Mouse (Mus musculus) stomach, embryonic 15.5 days (tissue): ENCODE results near the gene Ttll6. TPM values are rescaled to one million over a fixed set of nuclear protein-coding genes. Genes with fewer than 3 reads are reported as not detected.

Experiments used
- ATAC-seq: fragments of 200-750 bp; cut with Nextera tagmentation; 2 replicates; pipeline ENCODE4 v1.8.0; 2017; ENCODE audit warnings: low read depth, moderate number of reproducible peaks, moderate TSS enrichment; ENCODE audit not compliant: insufficient read depth, low FRiP score
- H3K27ac ChIP-seq: fragments of 300-500 bp; sonication (generic); 2 replicates; pipeline ENCODE4 v1.5.1; 2015; ENCODE audit warnings: mild to moderate bottlenecking, inconsistent platforms
- H3K27me3 ChIP-seq: fragments of 300-500 bp; sonication (generic); replicated peaks from 2 replicates; pipeline ENCODE4 v1.6.1; 2015; ENCODE audit warnings: inconsistent platforms
- H3K36me3 ChIP-seq: fragments of 300-500 bp; sonication (generic); 2 replicates; pipeline ENCODE4 v1.6.1; 2015; ENCODE audit warnings: inconsistent platforms
- H3K4me1 ChIP-seq: fragments of 300-500 bp; sonication (generic); 2 replicates; pipeline ENCODE4 v1.6.1; 2015; ENCODE audit warnings: inconsistent platforms
- H3K4me2 ChIP-seq: fragments of 300-500 bp; sonication (generic); 2 replicates; pipeline ENCODE4 v1.6.1; 2015; ENCODE audit warnings: mild to moderate bottlenecking, inconsistent platforms
- H3K4me3 ChIP-seq: fragments of 300-500 bp; sonication (generic); replicated peaks from 2 replicates; pipeline ENCODE4 v1.5.1; 2015; ENCODE audit warnings: inconsistent platforms
- H3K9ac ChIP-seq: fragments of 300-500 bp; sonication (generic); 2 replicates; pipeline ENCODE4 v1.6.1; 2015; ENCODE audit warnings: inconsistent platforms
- H3K9me3 ChIP-seq: fragments of 300-500 bp; sonication (generic); 2 replicates; pipeline ENCODE4 v1.6.1; 2016; ENCODE audit warnings: inconsistent platforms
- whole genome bisulfite sequencing: fragments of 180-500 bp; shearing (Covaris S2); methylation state at CpG from one replicate; pipeline ENCODE4 v1.1.7; 2015; 5-methylcytosine and 5-hydroxymethylcytosine counted together
- polyA plus RNA-seq: library from polyadenylated mRNA; unstranded; fragments of >200 nt; fragmentation: Nextera tagmentation; extraction: Ambion mirVana; gene quantifications from 2 replicates; pipeline ENCODE4 v1.2.1, GENCODE M21; 2015

Gene Ttll6
- polyA plus RNA-seq, 1 experiment from 2014 or later: 0.31 TPM

GRCm38 (mm10) chr11:96169016-96169415, 35.4 kb downstream of the Ttll6 start:
- peaks cover 95% of the 10 kb centered on the region for H3K27me3 ChIP-seq
- ATAC-seq: no peak
- H3K4me3 ChIP-seq: no peak overlapping the region
- no peak overlapping the region for H3K4me2 ChIP-seq
- no peaks in the 10 kb centered on the region for H3K9me3 ChIP-seq
- no peak overlapping the region for H3K9ac ChIP-seq
- WGBS: 16% methylated on average over 7 of the region's 7 CpGs
- H3K27ac ChIP-seq: no peak overlapping the region
- no peaks in the 10 kb centered on the region for H3K4me1 ChIP-seq
- no peaks in the 10 kb centered on the region for H3K36me3 ChIP-seq

DNA sequence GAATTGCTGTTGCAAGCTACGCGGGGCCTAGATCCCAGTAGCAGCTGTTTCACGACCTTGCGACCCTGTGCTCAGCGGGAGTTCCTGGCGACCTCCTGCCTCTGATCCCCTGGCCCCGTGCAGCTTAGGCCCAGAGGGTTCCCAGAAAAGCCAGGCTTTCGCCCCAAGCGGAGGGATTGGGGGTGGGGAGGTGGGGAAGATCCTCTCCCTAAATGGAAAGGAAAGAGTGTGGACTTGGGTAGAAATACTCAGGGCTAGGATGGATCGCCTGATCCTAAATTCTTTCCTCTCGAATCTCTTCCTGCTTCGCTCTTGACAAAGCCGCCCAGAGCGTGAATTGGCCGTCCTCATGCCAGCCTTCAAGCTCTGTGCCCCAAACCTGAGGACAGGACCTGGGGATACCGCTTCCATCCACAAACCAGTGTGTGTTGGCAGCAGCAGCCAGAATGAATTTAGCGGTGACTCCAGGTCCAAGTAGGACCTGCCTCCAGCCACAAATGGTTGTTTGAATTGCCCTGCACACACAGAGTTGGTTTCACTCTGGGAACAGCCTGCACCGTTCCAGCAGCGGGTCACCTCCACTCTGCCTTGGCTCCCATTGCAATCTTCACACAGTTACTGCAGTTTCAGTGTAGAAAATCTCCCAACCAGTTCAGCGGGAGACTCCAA, 37.3 kb downstream of the Ttll6 start:
- H3K27ac ChIP-seq: no peak overlapping the region
- no peak overlapping the region for H3K4me2 ChIP-seq
- H3K4me1 ChIP-seq: no peaks in the 10 kb centered on the region
- no peaks in the 10 kb centered on the region for H3K36me3 ChIP-seq
- no peak for ATAC-seq
- H3K9me3 ChIP-seq: no peaks in the 10 kb centered on the region
- H3K9ac ChIP-seq: no peak overlapping the region
- 7% methylated on average over 20 of the region's 20 CpGs for WGBS
- H3K27me3 ChIP-seq: peaks cover 95% of the 10 kb centered on the region
- H3K4me3 ChIP-seq: no peak overlapping the region

- 13% methylated on average over 3 of the region's 3 CpGs for WGBS
- Histone ChIP-seq H3K9ac (no peak overlapping the region), H3K27ac (no peak overlapping the region), H3K27me3 (peaks cover 96% of the 10 kb centered on the region), H3K4me2 (no peak overlapping the region), H3K9me3 (no peaks in the 10 kb centered on the region), H3K36me3 (no peaks in the 10 kb centered on the region), H3K4me3 (no peak overlapping the region), H3K4me1 (no peaks in the 10 kb centered on the region)
- ATAC-seq: no peak
These were observed 38.0 kb downstream of the Ttll6 start for GRCm38 (mm10) chr11:96171601-96172000.

GRCm38 (mm10) chr11:96172511-96173287, 39.1 kb downstream of the Ttll6 start:
- 1% methylated on average over 25 of the region's 25 CpGs for WGBS
- Histone ChIP-seq H3K9ac (no peak overlapping the region), H3K4me1 (no peaks in the 10 kb centered on the region), H3K36me3 (no peaks in the 10 kb centered on the region), H3K27ac (no peak overlapping the region), H3K9me3 (no peaks in the 10 kb centered on the region), H3K4me2 (peak overlapping the region; percentile 25; the same call in 1 of the 2 replicates), H3K27me3 (peaks cover 92% of the 10 kb centered on the region), H3K4me3 (no peak overlapping the region)
- no peak for ATAC-seq

- Histone ChIP-seq H3K4me3 (no peak overlapping the region), H3K9ac (no peak overlapping the region), H3K4me1 (no peaks in the 10 kb centered on the region), H3K9me3 (no peaks in the 10 kb centered on the region), H3K27ac (no peak overlapping the region), H3K36me3 (no peaks in the 10 kb centered on the region), H3K4me2 (peak overlapping the region; percentile 25; the same call in 1 of the 2 replicates), H3K27me3 (peaks cover 92% of the 10 kb centered on the region)
- 2% methylated on average over 16 of the region's 16 CpGs for WGBS
- no peak for ATAC-seq
These were observed 39.8 kb downstream of the Ttll6 start for GRCm38 (mm10) chr11:96173288-96173840.

DNA sequence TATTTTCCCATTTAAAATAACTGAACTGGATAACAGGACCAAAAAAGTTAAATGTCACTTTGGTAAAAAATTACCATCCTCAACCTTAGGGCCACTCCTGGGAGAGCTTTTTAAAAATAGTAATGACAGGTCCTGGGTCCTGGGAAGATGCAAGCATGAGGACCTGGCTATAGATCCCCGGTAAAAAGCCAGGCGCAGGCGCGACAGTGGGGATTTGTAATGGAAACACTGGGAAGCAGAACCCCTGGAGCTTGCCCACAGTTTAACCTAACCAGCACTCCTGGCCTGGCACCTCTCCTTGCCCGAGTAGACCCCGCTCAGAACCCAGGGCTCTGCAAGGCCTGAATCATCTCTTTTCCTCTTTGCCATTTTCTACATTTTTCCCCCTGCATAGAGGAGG, 41.3 kb downstream of the Ttll6 start:
- Histone ChIP-seq H3K4me1 (no peaks in the 10 kb centered on the region), H3K36me3 (no peaks in the 10 kb centered on the region), H3K4me2 (no peak overlapping the region), H3K9ac (no peak overlapping the region), H3K27me3 (peaks cover 91% of the 10 kb centered on the region), H3K27ac (no peak overlapping the region), H3K4me3 (no peak overlapping the region), H3K9me3 (no peaks in the 10 kb centered on the region)
- 6% methylated on average over 6 of the region's 6 CpGs for WGBS
- ATAC-seq: no peak

DNA sequence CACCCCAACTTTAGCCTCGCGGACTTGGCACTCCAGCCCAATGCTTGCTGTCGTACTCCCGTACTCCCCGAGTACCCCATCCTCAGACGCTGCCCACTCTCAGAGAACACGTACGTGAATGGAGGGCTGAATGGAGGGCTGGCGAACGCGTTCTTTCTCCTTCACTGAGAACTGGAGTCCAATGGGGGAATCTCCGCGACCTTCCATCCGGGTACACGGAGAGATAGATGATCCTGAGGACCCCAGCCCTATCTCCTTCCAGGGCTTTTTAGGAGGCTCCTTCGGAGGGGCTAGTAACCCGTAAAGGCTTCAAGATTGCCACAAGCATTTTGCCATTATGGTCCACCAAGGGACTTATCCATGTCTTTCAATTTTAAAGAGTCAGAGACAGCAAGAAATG, 41.9 kb downstream of the Ttll6 start:
- peaks cover 91% of the 10 kb centered on the region for H3K27me3 ChIP-seq
- H3K9me3 ChIP-seq: no peaks in the 10 kb centered on the region
- ATAC-seq: no peak
- no peaks in the 10 kb centered on the region for H3K36me3 ChIP-seq
- H3K9ac ChIP-seq: no peak overlapping the region
- no peak overlapping the region for H3K4me3 ChIP-seq
- under 1% methylated on average over 17 of the region's 17 CpGs for WGBS
- no peak overlapping the region for H3K4me2 ChIP-seq
- H3K4me1 ChIP-seq: no peaks in the 10 kb centered on the region
- H3K27ac ChIP-seq: no peak overlapping the region

DNA sequence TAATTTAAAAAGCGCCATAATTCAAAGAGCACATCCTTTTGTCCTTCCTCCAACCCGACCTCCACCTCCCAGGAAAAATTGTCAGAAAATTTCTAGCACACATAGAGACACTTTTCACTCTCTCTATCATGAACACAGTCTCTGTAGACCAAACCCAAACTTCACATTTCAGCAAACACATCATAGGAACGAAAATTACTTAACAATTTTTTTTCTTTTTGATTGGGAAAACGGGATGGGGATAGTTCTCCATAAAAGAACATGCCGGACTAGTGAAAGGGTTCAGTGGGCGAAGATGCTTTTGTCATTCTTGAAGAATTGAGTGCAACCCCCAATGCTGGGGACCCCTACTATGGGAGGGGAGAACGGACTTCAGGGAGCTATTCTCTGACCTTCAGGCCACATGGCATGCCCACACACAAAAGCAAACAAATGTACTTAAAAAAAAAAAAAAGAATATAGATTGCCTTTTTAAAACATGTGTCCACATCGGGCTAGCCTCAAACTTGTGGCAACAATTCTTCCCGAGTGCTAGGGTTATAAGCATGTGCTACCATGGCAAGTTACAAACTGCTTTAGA, 42.5 kb downstream of the Ttll6 start:
- H3K4me3 ChIP-seq: no peak overlapping the region
- WGBS: 5% methylated on average over 9 of the region's 9 CpGs
- peaks cover 91% of the 10 kb centered on the region for H3K27me3 ChIP-seq
- no peak overlapping the region for H3K27ac ChIP-seq
- no peaks in the 10 kb centered on the region for H3K36me3 ChIP-seq
- no peaks in the 10 kb centered on the region for H3K4me1 ChIP-seq
- ATAC-seq: no peak
- H3K9ac ChIP-seq: no peak overlapping the region
- H3K9me3 ChIP-seq: no peaks in the 10 kb centered on the region
- H3K4me2 ChIP-seq: no peak overlapping the region

DNA sequence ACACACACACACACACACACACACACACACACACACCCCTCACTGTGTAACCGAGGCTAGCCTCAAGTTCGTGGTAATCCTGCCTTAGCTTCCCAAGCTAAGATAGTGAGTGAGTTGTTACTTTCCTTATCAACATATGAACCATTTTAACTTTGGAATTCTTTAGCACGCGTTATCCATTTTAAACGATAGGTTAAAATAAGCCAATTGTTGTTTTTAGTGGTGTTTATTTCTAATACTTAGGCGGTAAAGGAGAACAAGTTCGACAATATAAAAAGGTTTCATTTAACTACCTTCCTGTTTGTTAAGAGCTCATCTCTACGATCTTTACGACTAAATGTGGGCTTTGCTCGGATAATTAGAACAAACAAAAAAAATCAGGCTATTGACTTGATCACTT, 43.3 kb downstream of the Ttll6 start:
- Histone ChIP-seq H3K27ac (no peak overlapping the region), H3K36me3 (no peaks in the 10 kb centered on the region), H3K9me3 (no peaks in the 10 kb centered on the region), H3K9ac (no peak overlapping the region), H3K4me2 (no peak overlapping the region), H3K4me1 (no peaks in the 10 kb centered on the region), H3K27me3 (peaks cover 91% of the 10 kb centered on the region), H3K4me3 (no peak overlapping the region)
- no peak for ATAC-seq
- WGBS: under 1% methylated on average over 10 of the region's 10 CpGs

- no peak overlapping the region for H3K4me3 ChIP-seq
- H3K9ac ChIP-seq: no peak overlapping the region
- H3K36me3 ChIP-seq: no peaks in the 10 kb centered on the region
- no peaks in the 10 kb centered on the region for H3K4me1 ChIP-seq
- under 1% methylated on average over 27 of the region's 27 CpGs for WGBS
- H3K27me3 ChIP-seq: peaks cover 91% of the 10 kb centered on the region
- no peak overlapping the region for H3K27ac ChIP-seq
- no peak for ATAC-seq
- no peak overlapping the region for H3K4me2 ChIP-seq
- H3K9me3 ChIP-seq: no peaks in the 10 kb centered on the region
These were observed 44.1 kb downstream of the Ttll6 start for GRCm38 (mm10) chr11:96177546-96178174.

- Histone ChIP-seq H3K27me3 (peaks cover 91% of the 10 kb centered on the region), H3K4me3 (no peak overlapping the region), H3K4me1 (no peaks in the 10 kb centered on the region), H3K9ac (no peak overlapping the region), H3K4me2 (no peak overlapping the region), H3K9me3 (no peaks in the 10 kb centered on the region), H3K27ac (no peak overlapping the region), H3K36me3 (no peaks in the 10 kb centered on the region)
- no peak for ATAC-seq
- WGBS: under 1% methylated on average over 8 of the region's 8 CpGs
These were observed 44.8 kb downstream of the Ttll6 start for GRCm38 (mm10) chr11:96178356-96178755.
